Mouse (Mus musculus): ENCODE measurements at regions not wholly inside any gene's neighbourhood (a gene's known extent, or its start where the extent isn't known, plus 50 kb on each side); places are given as distances from the start of the nearest gene placed in this dataset.

GRCm38 (mm10) chr7:95784523-95784922 is 386.5 kb upstream of the Tenm4 start:
- Histone ChIP-seq H3K9ac (no peak overlapping the region), H3K4me2 (no peak overlapping the region), H3K4me3 (replicated peaks) (no peak overlapping the region), H3K9me3 (replicated peaks) (no peaks in the 10 kb centered on the region), H3K36me3 (no peaks in the 10 kb centered on the region), H3K27ac (peak overlapping the region; percentile 56), H3K4me1 (peaks cover 8% of the 10 kb centered on the region), H3K27me3 (no peaks in the 10 kb centered on the region)
- ATAC-seq (replicated peaks; ENCODE audit: low FRiP score) = peak; percentile 76

GRCm38 (mm10) chr7:95787543-95787942 is 383.5 kb upstream of the Tenm4 start:
- Histone ChIP-seq H3K36me3 (no peaks in the 10 kb centered on the region), H3K4me3 (replicated peaks) (no peak overlapping the region), H3K9me3 (replicated peaks) (no peaks in the 10 kb centered on the region), H3K27me3 (no peaks in the 10 kb centered on the region), H3K27ac (no peak overlapping the region), H3K9ac (no peak overlapping the region), H3K4me1 (peaks cover 8% of the 10 kb centered on the region), H3K4me2 (no peak overlapping the region)
- no peak; the same call in 1 of the 2 replicates for ATAC-seq (replicated peaks; ENCODE audit: low FRiP score)
- WGBS = 88% methylated on average over 1 of the region's 1 CpGs

DNA sequence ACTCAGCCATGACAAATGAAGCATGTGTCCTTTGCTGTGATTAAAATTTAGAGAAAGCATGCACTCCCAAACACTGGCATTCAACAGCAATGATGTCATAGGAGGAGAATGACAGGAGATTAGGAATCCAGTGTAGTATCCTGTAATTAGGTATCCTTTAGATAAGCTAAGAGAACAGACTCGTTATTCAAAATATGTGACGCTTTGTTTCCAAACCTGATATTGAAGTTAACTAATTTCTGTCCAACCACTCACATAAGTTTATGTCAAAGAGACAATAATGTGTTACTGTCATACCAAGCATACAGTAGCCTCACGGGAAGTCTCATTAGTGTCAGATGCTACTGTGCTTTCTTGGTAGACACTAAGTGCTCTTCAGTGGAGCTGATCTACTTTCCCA is 383.1 kb upstream of the Tenm4 start:
- no peak overlapping the region for H3K4me3 ChIP-seq (replicated peaks)
- no peak overlapping the region for H3K27ac ChIP-seq
- H3K4me2 ChIP-seq = no peak overlapping the region
- no peaks in the 10 kb centered on the region for H3K9me3 ChIP-seq (replicated peaks)
- H3K9ac ChIP-seq = no peak overlapping the region
- ATAC-seq (replicated peaks; ENCODE audit: low FRiP score) = no peak
- 76% methylated on average over 3 of the region's 3 CpGs for WGBS
- H3K4me1 ChIP-seq = peaks cover 8% of the 10 kb centered on the region
- H3K36me3 ChIP-seq = no peaks in the 10 kb centered on the region
- H3K27me3 ChIP-seq = no peaks in the 10 kb centered on the region

GRCm38 (mm10) chr7:95789424-95789823 is 381.6 kb upstream of the Tenm4 start:
- Histone ChIP-seq H3K9ac (no peak overlapping the region), H3K36me3 (no peaks in the 10 kb centered on the region), H3K9me3 (replicated peaks) (no peaks in the 10 kb centered on the region), H3K27me3 (no peaks in the 10 kb centered on the region), H3K4me3 (replicated peaks) (no peak overlapping the region), H3K4me2 (no peak overlapping the region), H3K4me1 (peaks cover 7% of the 10 kb centered on the region), H3K27ac (peak overlapping the region; percentile 29; the same call in 1 of the 2 replicates)
- WGBS = 31% methylated on average over 5 of the region's 5 CpGs
- ATAC-seq (replicated peaks; ENCODE audit: low FRiP score) = no peak

GRCm38 (mm10) chr7:95799022-95799421 is 372.0 kb upstream of the Tenm4 start:
- Histone ChIP-seq H3K9ac (no peak overlapping the region), H3K4me1 (0 out of 2 replicates have a peak, but pooled peaks cover 2% of the 10 kb centered on the region), H3K4me2 (no peak overlapping the region), H3K36me3 (no peaks in the 10 kb centered on the region), H3K4me3 (replicated peaks) (no peak overlapping the region), H3K9me3 (replicated peaks) (no peaks in the 10 kb centered on the region), H3K27me3 (no peaks in the 10 kb centered on the region), H3K27ac (no peak overlapping the region)
- no peak for ATAC-seq (replicated peaks; ENCODE audit: low FRiP score)
- WGBS = 61% methylated on average over 3 of the region's 3 CpGs

- no peaks in the 10 kb centered on the region for H3K9me3 ChIP-seq (replicated peaks)
- no peaks in the 10 kb centered on the region for H3K27me3 ChIP-seq
- no peak overlapping the region for H3K9ac ChIP-seq
- no peak overlapping the region for H3K4me3 ChIP-seq (replicated peaks)
- ATAC-seq (replicated peaks; ENCODE audit: low FRiP score) = no peak
- 27% methylated on average over 3 of the region's 3 CpGs for whole genome bisulfite sequencing
- peaks cover 9% of the 10 kb centered on the region; the same call in 1 of the 2 replicates for H3K4me1 ChIP-seq
- no peaks in the 10 kb centered on the region for H3K36me3 ChIP-seq
- H3K4me2 ChIP-seq = no peak overlapping the region
- H3K27ac ChIP-seq = no peak overlapping the region
These were observed 361.4 kb upstream of the Tenm4 start for GRCm38 (mm10) chr7:95809626-95810025.

GRCm38 (mm10) chr7:95810096-95810495 is 360.9 kb upstream of the Tenm4 start:
- Histone ChIP-seq H3K4me3 (replicated peaks) (no peak overlapping the region), H3K4me2 (no peak overlapping the region), H3K4me1 (peaks cover 9% of the 10 kb centered on the region; the same call in 1 of the 2 replicates), H3K9ac (no peak overlapping the region), H3K36me3 (no peaks in the 10 kb centered on the region), H3K27me3 (no peaks in the 10 kb centered on the region), H3K27ac (no peak overlapping the region), H3K9me3 (replicated peaks) (no peaks in the 10 kb centered on the region)
- WGBS = 12% methylated on average over 4 of the region's 4 CpGs
- ATAC-seq (replicated peaks; ENCODE audit: low FRiP score) = no peak

GRCm38 (mm10) chr7:95814865-95815264 is 356.2 kb upstream of the Tenm4 start:
- no peak overlapping the region for H3K9ac ChIP-seq
- no peak overlapping the region for H3K27ac ChIP-seq
- 0 out of 2 replicates have a peak, but pooled peaks have one; percentile 18 for ATAC-seq (replicated peaks; ENCODE audit: low FRiP score)
- no peak overlapping the region for H3K4me3 ChIP-seq (replicated peaks)
- no peaks in the 10 kb centered on the region for H3K9me3 ChIP-seq (replicated peaks)
- 43% methylated on average over 2 of the region's 2 CpGs for WGBS
- H3K27me3 ChIP-seq = no peaks in the 10 kb centered on the region
- no peak overlapping the region for H3K4me2 ChIP-seq
- H3K36me3 ChIP-seq = no peaks in the 10 kb centered on the region
- peaks cover 4% of the 10 kb centered on the region; the same call in 1 of the 2 replicates for H3K4me1 ChIP-seq

GRCm38 (mm10) chr7:95823539-95823938 is 347.5 kb upstream of the Tenm4 start:
- WGBS = 89% methylated on average over 4 of the region's 4 CpGs
- ATAC-seq (replicated peaks; ENCODE audit: low FRiP score) = no peak
- H3K36me3 ChIP-seq = no peaks in the 10 kb centered on the region

DNA sequence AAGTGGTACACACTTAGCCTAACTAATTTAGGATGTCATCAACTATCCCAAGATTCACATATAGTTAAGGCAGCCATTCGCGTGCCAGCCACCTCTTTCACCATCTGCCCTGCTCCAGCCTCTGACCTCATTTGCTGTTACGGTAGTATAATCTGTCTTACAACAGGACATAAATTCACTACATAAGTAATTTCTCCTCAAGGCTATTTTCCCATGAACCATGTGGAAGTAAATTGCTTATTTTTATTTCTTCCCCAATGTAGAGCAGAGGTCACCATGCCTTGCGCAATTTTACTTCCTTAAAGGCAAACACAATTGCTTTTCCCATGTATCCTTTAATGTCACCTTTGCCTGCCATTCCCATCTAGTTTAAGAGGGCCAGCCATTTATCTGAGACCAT is 341.2 kb upstream of the Tenm4 start:
- H3K4me1 ChIP-seq = 0 out of 2 replicates have a peak, but pooled peaks cover 3% of the 10 kb centered on the region
- 69% methylated on average over 4 of the region's 4 CpGs for WGBS
- H3K36me3 ChIP-seq = no peaks in the 10 kb centered on the region
- no peak overlapping the region for H3K4me2 ChIP-seq
- H3K4me3 ChIP-seq (replicated peaks) = no peak overlapping the region
- no peaks in the 10 kb centered on the region for H3K27me3 ChIP-seq
- H3K9me3 ChIP-seq (replicated peaks) = no peaks in the 10 kb centered on the region
- no peak overlapping the region for H3K9ac ChIP-seq
- no peak overlapping the region for H3K27ac ChIP-seq
- ATAC-seq (replicated peaks; ENCODE audit: low FRiP score) = no peak

More at GRCm38 (mm10) chr7:95823539-95823938, 347.5 kb upstream of the Tenm4 start:
- no peaks in the 10 kb centered on the region for H3K27me3 ChIP-seq
- H3K4me2 ChIP-seq = no peak overlapping the region
- no peaks in the 10 kb centered on the region for H3K4me1 ChIP-seq
- no peak overlapping the region for H3K9ac ChIP-seq
- no peak overlapping the region for H3K4me3 ChIP-seq (replicated peaks)
- no peaks in the 10 kb centered on the region for H3K9me3 ChIP-seq (replicated peaks)
- H3K27ac ChIP-seq = no peak overlapping the region

DNA sequence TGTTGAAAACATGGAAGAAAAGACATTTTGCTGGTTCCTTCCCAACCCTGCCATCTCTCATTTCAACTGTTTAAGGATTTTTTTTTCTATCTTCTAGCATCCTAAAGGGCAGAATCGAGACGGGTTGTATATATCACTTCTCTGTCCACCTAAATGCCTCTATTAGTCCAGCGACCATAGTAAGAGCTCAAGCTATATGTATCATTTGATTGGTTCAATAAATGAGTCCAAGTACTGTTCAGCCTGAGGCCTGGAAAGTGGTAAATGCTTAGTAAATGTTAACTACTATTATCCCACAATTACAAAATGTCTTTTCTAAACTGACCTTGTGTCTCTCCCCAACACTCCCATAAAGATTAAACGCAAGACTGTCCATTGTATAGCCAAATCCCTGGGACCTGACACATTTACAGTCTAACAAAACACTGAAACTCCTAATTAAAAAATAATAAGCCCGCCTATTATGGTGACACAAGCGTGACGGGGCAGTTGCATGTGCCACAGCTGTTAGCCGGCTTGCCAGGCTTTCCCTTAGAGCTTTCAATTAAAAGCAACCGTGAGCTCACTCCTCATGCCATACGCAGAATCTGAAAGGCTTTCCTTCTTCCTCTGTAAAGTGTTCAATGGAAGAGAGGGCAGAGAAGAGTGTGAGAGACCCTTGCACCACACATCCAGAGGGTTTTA is 336.7 kb upstream of the Tenm4 start:
- Histone ChIP-seq H3K4me3 (replicated peaks) (no peak overlapping the region), H3K4me1 (0 out of 2 replicates have a peak, but pooled peaks cover 3% of the 10 kb centered on the region), H3K9me3 (replicated peaks) (no peaks in the 10 kb centered on the region), H3K9ac (no peak overlapping the region), H3K4me2 (no peak overlapping the region), H3K27ac (no peak overlapping the region), H3K36me3 (no peaks in the 10 kb centered on the region), H3K27me3 (no peaks in the 10 kb centered on the region)
- ATAC-seq (replicated peaks; ENCODE audit: low FRiP score) = no peak; the same call in 1 of the 2 replicates
- WGBS = 63% methylated on average over 10 of the region's 10 CpGs

- no peak overlapping the region for H3K27ac ChIP-seq
- no peak for ATAC-seq (replicated peaks; ENCODE audit: low FRiP score)
These were observed 330.6 kb upstream of the Tenm4 start for GRCm38 (mm10) chr7:95840476-95840875.

GRCm38 (mm10) chr7:95849874-95850273 is 321.2 kb upstream of the Tenm4 start:
- no peaks in the 10 kb centered on the region for H3K36me3 ChIP-seq
- ATAC-seq (replicated peaks; ENCODE audit: low FRiP score) = no peak
- H3K9me3 ChIP-seq (replicated peaks) = no peaks in the 10 kb centered on the region
- H3K4me3 ChIP-seq (replicated peaks) = no peak overlapping the region
- H3K9ac ChIP-seq = no peak overlapping the region
- H3K4me2 ChIP-seq = no peak overlapping the region
- no peaks in the 10 kb centered on the region for H3K27me3 ChIP-seq
- H3K4me1 ChIP-seq = no peaks in the 10 kb centered on the region
- WGBS = 86% methylated on average over 2 of the region's 2 CpGs
- H3K27ac ChIP-seq = no peak overlapping the region

More at GRCm38 (mm10) chr7:95840476-95840875, 330.6 kb upstream of the Tenm4 start:
- Histone ChIP-seq H3K36me3 (no peaks in the 10 kb centered on the region), H3K4me2 (no peak overlapping the region), H3K9ac (no peak overlapping the region), H3K4me3 (replicated peaks) (no peak overlapping the region), H3K4me1 (no peaks in the 10 kb centered on the region), H3K9me3 (replicated peaks) (no peaks in the 10 kb centered on the region), H3K27me3 (no peaks in the 10 kb centered on the region)
- 66% methylated on average over 2 of the region's 2 CpGs for WGBS
